Mouse (Mus musculus) kidney, adult 10 weeks (tissue): Measurements from ENCODE around the gene Uso1. TPM values are rescaled to one million over a fixed set of nuclear protein-coding genes. Genes with fewer than 3 reads are reported as not detected.

ENCODE experiments used
- polyA plus RNA-seq: library from polyadenylated mRNA; stranded (reverse); fragments of 350-450 nt; fragmentation: Illumina TruSeq; extraction: RNeasy Lipid Tissue Mini Kit (QIAGEN cat#74804); gene quantifications from one replicate; pipeline ENCODE4 v1.2.3, GENCODE M21; 2014; ENCODE audit warnings: low read depth, low replicate concordance

Uso1 gene
- polyA plus RNA-seq, result 134 TPM

DNA sequence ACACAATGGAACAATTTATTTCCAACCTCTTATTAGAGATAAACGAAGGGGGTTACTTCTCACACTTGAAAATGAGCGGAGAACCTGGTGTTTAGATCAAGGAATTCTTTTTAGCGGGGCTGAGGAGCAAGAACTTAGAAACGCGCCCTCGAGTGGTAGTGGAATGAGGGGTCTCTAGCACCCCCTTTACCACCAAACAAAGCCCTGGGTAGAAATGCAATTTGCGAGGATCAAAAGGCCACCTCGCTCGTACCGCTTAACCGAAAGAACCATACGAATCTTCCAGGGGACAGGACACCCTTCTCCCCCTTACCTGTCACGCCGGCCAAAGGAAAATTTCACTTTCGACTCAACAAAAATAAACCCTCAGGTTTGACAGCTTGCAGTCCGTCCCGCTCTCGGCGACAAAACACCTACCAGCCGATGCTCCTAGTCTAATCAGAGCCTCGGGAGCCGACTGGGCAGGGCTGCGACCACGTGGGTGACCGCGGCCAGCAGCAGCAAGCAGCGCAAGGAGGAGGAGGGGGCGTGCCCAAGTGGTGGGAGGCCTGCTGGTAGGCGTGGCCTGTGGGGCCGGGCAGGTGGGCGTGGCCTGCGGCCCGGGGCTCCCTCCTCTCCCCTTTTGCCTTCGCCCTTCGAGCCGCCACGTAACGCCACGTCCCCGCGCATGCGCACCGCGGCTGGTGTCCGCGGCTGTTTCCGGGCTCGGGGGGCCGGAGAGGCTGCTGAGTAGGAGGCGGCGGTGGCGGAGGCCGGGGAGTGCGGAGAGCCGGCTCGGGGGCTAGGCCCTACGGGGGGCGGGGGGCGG, at the start of gene Uso1:
Gene Uso1, plus strand, starts transcription at position 700 of the 808 bp plus-strand sequence.

DNA sequence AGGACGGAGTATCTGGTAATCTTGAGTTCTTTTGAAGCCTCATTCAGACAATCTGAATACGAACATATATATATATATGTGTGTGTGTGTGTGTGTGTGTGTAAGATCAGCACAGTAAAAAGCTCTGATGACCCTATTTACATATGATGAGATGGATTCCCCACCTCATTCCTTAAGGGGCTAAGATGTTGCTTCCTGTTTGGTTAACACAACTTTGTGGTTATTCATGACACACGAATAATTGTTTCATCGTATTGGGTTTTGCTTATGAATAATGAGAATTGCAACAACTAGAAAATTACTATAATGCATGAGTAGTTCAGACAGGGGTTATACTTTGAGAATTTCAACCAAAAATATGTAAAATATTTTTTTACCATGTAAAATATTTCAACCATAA, 77.6 kb downstream of the Uso1 start, which contains the start of gene U90926:
Gene U90926, minus strand, starts transcription at position 101 of the 400 bp plus-strand sequence.

Other genes starting within 250 kb of the Uso1 start
- gene Rchy1, start 174.9 kb upstream of the Uso1 start, polyA plus RNA-seq, result 113 TPM
- gene Odaph, start 150.5 kb upstream of the Uso1 start, polyA plus RNA-seq, result not detected
- 26.2 TPM for gene Cdkl2, start 94.1 kb upstream of the Uso1 start, polyA plus RNA-seq
- 155 TPM for gene G3bp2, start 54.2 kb upstream of the Uso1 start, polyA plus RNA-seq
- gene U90926, start 77.5 kb downstream of the Uso1 start, polyA plus RNA-seq, result not detected
- not detected for gene Ppef2, start 118.3 kb downstream of the Uso1 start, polyA plus RNA-seq
- 6.7 TPM for gene Naaa, start 140.2 kb downstream of the Uso1 start, polyA plus RNA-seq
- gene Sdad1, start 172.5 kb downstream of the Uso1 start, polyA plus RNA-seq, result 9.9 TPM
- gene Cxcl9, start 190.1 kb downstream of the Uso1 start, polyA plus RNA-seq, result 2.2 TPM
- 9.2 TPM for gene Art3, start 193.9 kb downstream of the Uso1 start, polyA plus RNA-seq
- gene Cxcl10, start 211.0 kb downstream of the Uso1 start, polyA plus RNA-seq, result 6.3 TPM